Mouse (Mus musculus) stomach, embryonic 14.5 days (tissue): ENCODE results near the gene Rdh1. TPM values are rescaled to one million over a fixed set of nuclear protein-coding genes. Genes with fewer than 3 reads are reported as not detected.
"Not testable (repeated sequence)": the region's sequence is repeated elsewhere in the genome, so short reads cannot be mapped to it uniquely, and the experiment has no call there.

Experiments used
- ATAC-seq: fragments of 200-750 bp; cut with Nextera tagmentation; 2 replicates; pipeline ENCODE4 v1.8.0; 2017; ENCODE audit warnings: low read depth, moderate TSS enrichment; ENCODE audit not compliant: insufficient number of reproducible peaks, insufficient read depth, low FRiP score
- H3K27ac ChIP-seq: fragments of 300-500 bp; sonication (generic); 2 replicates; pipeline ENCODE4 v1.5.1; 2014; ENCODE audit warnings: mild to moderate bottlenecking, low read length, moderate library complexity, mixed read lengths
- H3K27me3 ChIP-seq: fragments of 300-500 bp; sonication (generic); 2 replicates; pipeline ENCODE4 v1.6.1; 2014; ENCODE audit warnings: low read length, control low read depth, mixed read lengths; ENCODE audit not compliant: control insufficient read depth, insufficient read depth
- H3K36me3 ChIP-seq: fragments of 300-500 bp; sonication (generic); 2 replicates; pipeline ENCODE4 v1.6.1; 2014; ENCODE audit warnings: mild to moderate bottlenecking, control low read depth, low read length, moderate library complexity, mixed read lengths; ENCODE audit not compliant: control insufficient read depth, insufficient read depth
- H3K4me1 ChIP-seq: fragments of 300-500 bp; sonication (generic); 2 replicates; pipeline ENCODE4 v1.6.1; 2014; ENCODE audit warnings: low read length, control low read depth, mixed read lengths; ENCODE audit not compliant: control insufficient read depth, insufficient read depth
- H3K4me2 ChIP-seq: fragments of 300-500 bp; sonication (generic); replicated peaks from 2 replicates; pipeline ENCODE4 v1.6.1; 2014; ENCODE audit warnings: low read depth, low read length, control low read depth
- H3K4me3 ChIP-seq: fragments of 300-500 bp; sonication (generic); 2 replicates; pipeline ENCODE4 v1.5.1; 2014; ENCODE audit warnings: low read depth, low read length, control low read depth
- H3K9ac ChIP-seq: fragments of 300-500 bp; sonication (generic); replicated peaks from 2 replicates; pipeline ENCODE4 v1.6.1; 2014; ENCODE audit warnings: low read depth, mild to moderate bottlenecking, control low read depth, low read length, moderate library complexity, mixed read lengths
- H3K9me3 ChIP-seq: fragments of 300-500 bp; sonication (generic); 2 replicates; pipeline ENCODE4 v1.6.1; 2016; ENCODE audit warnings: low read depth, low read length, control low read depth; ENCODE audit not compliant: control insufficient read depth
- WGBS: fragments of 180-500 bp; shearing (Covaris S2); extraction: QIAGEN DNeasy Blood & Tissue Kit; methylation state at CpG from one replicate; pipeline ENCODE4 v1.1.7; 2014; 5-methylcytosine and 5-hydroxymethylcytosine counted together
- polyA plus RNA-seq: library from polyadenylated mRNA; unstranded; fragments of >200 nt; fragmentation: Nextera tagmentation; extraction: Ambion mirVana; gene quantifications from 2 replicates; pipeline ENCODE4 v1.2.1, GENCODE M21; 2014

Gene Rdh1
- polyA plus RNA-seq, 1 experiment from 2014 or later: not detected

- 70% methylated on average over 1 of the region's 1 CpGs for WGBS
- ATAC-seq: no peak
- H3K27me3 ChIP-seq: no peaks in the 10 kb centered on the region
- H3K4me3 ChIP-seq: no peak overlapping the region
- H3K9ac ChIP-seq: no peak overlapping the region
- no peaks in the 10 kb centered on the region for H3K36me3 ChIP-seq
- H3K4me1 ChIP-seq: no peaks in the 10 kb centered on the region
- no peaks in the 10 kb centered on the region for H3K9me3 ChIP-seq
- no peak overlapping the region for H3K4me2 ChIP-seq
- no peak overlapping the region for H3K27ac ChIP-seq
Observed at GRCm38 (mm10) chr10:127799295-127799694, 39.8 kb downstream of the Rdh1 start.

DNA sequence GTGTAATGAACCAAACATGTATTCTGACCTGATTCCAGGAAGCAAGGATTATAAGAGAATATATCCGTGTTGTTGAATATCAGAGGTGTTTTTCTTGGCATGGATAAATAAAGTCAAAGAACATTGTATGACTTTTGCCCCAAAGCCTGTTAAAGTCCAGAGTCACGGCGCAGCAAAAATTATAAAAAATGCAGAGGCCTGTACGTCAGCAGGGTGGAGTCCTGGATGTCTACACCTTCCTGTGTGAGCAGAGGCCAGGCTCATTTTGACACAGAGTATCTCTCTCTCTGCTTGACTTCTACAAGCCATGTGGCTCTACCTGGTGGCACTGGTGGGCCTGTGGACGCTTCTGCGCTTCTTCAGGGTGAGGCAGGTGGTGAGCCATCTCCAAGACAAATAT lies 41.4 kb downstream of the Rdh1 start, which contains the start of gene Rdh16:
Rdh16 (plus strand) TSS at position 262 of the 400 bp plus-strand sequence.
- Histone ChIP-seq H3K4me2 (no peak within 1 kb of the TSS), H3K4me1 (no peaks in the 10 kb centered on the region), H3K4me3 (no peak within 1 kb of the TSS), H3K27me3 (no peaks in the 10 kb centered on the region), H3K36me3 (no peaks in the 10 kb centered on the region), H3K9me3 (no peaks in the 10 kb centered on the region), H3K9ac (no peak within 1 kb of the TSS), H3K27ac (no peak within 1 kb of the TSS)
- ATAC-seq: no peak
- 85% methylated on average over 6 of the region's 6 CpGs for WGBS

GRCm38 (mm10) chr10:127801612-127802011 lies 42.1 kb downstream of the Rdh1 start:
- WGBS: 90% methylated on average over 2 of the region's 2 CpGs
- H3K4me3 ChIP-seq: no peak overlapping the region

GRCm38 (mm10) chr10:127802236-127802635 lies 42.7 kb downstream of the Rdh1 start:
- WGBS: 75% methylated on average over 5 of the region's 5 CpGs
- Histone ChIP-seq H3K36me3 (no peaks in the 10 kb centered on the region), H3K27ac (no peak overlapping the region), H3K4me3 (no peak overlapping the region), H3K4me1 (no peaks in the 10 kb centered on the region), H3K27me3 (no peaks in the 10 kb centered on the region), H3K4me2 (no peak overlapping the region), H3K9me3 (no peaks in the 10 kb centered on the region), H3K9ac (no peak overlapping the region)
- no peak for ATAC-seq

More at GRCm38 (mm10) chr10:127801612-127802011, 42.1 kb downstream of the Rdh1 start:
- Histone ChIP-seq H3K9ac (no peak overlapping the region), H3K4me1 (no peaks in the 10 kb centered on the region), H3K4me2 (no peak overlapping the region), H3K27ac (no peak overlapping the region), H3K27me3 (no peaks in the 10 kb centered on the region), H3K9me3 (no peaks in the 10 kb centered on the region), H3K36me3 (no peaks in the 10 kb centered on the region)
- no peak for ATAC-seq

GRCm38 (mm10) chr10:127804416-127804815 lies 44.9 kb downstream of the Rdh1 start:
- Histone ChIP-seq H3K27ac (no peak overlapping the region), H3K36me3 (no peaks in the 10 kb centered on the region), H3K4me1 (no peaks in the 10 kb centered on the region), H3K9ac (no peak overlapping the region), H3K4me3 (no peak overlapping the region), H3K4me2 (no peak overlapping the region), H3K27me3 (no peaks in the 10 kb centered on the region), H3K9me3 (no peaks in the 10 kb centered on the region)
- 66% methylated on average over 7 of the region's 7 CpGs for WGBS
- no peak for ATAC-seq

GRCm38 (mm10) chr10:127815888-127816287 lies 56.4 kb downstream of the Rdh1 start:
- Histone ChIP-seq H3K4me1 (no peaks in the 10 kb centered on the region), H3K27ac (no peak overlapping the region), H3K4me3 (no peak overlapping the region), H3K9me3 (0 out of 2 replicates have a peak, but pooled peaks cover 2% of the 10 kb centered on the region), H3K27me3 (no peaks in the 10 kb centered on the region), H3K4me2 (no peak overlapping the region), H3K36me3 (no peaks in the 10 kb centered on the region), H3K9ac (no peak overlapping the region)
- ATAC-seq: no peak

GRCm38 (mm10) chr10:127817268-127817910 lies 57.9 kb downstream of the Rdh1 start:
- H3K4me2 ChIP-seq, H3K4me1 ChIP-seq, H3K4me3 ChIP-seq, H3K36me3 ChIP-seq, H3K9me3 ChIP-seq, ATAC-seq, H3K27me3 ChIP-seq, H3K27ac ChIP-seq, H3K9ac ChIP-seq: not testable (repeated sequence)
- WGBS: 60% methylated on average over 4 of the region's 4 CpGs
